Mouse (Mus musculus) fibroblast of lung, adult 2 months (primary cell): Measurements from ENCODE around the gene Robo1.

Experiments used
- DNase-seq: peaks from one replicate; pipeline ENCODE4 v3.0.0-alpha.2; 2011; ENCODE audit warnings: low read depth

Gene Robo1

GRCm38 (mm10) chr16:72307537-72308330 lies at the start of gene Robo1:
Robo1 (plus strand) TSS chr16:72308306.
- DNase-seq: no peak

- DNase-seq: no peak
Observed at GRCm38 (mm10) chr16:72267839-72268238, 40.3 kb upstream of the Robo1 start.

DNA sequence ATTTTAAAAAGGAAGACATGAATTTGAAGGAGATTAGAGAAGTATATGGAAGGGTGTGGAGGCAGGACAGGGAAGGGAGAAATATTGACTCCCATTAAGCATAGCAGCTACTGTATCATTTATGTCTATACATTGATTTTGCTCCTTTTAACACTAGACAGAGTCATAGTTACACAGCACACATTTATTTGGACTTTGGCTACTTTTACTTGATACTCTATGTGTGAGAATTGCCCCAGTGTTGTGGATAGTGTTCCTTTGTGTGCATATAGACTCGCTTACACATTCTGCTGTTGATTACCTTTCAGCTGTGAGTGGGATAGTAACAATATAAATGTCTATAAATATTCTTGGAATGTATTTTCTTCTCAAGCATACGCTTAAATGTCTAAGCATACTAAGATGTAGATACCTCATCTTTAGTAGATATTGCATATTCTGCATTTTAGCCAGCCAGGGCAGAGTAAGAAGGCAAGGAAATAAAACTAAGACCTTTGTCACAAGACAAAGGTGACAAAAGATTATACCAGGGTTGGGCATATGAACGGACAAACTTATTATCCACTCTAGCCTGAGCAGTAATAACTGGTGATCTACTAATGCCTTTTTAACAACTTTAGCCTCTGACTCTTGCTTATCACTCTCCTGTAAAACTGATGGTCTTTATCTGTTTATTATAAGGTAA lies 31.6 kb upstream of the Robo1 start:
- DNase-seq: no peak

GRCm38 (mm10) chr16:72308331-72308668 lies 194 bp downstream of the Robo1 start:
- DNase-seq: no peak

DNA sequence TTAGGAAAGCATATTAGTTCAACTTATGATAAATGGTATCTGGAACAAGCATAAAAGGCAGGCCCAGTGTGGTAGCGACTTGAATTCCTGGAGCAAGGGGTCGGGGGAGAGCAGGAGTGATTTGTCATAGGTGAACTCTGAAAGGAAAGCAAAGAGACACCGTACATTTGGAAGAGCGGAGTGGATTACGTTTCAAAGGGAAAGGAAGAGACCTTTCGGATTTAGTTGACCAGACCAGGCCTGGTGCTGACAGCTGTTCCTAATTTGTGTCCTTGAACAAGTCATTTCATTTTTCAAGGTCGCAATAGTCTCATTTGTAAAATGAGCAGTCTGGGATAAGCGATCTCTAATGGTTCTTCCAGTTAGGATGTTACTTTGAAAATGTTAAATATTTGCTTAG lies 19.2 kb downstream of the Robo1 start:
- no peak for DNase-seq

GRCm38 (mm10) chr16:72328579-72328978 lies 20.5 kb downstream of the Robo1 start:
- DNase-seq: no peak

DNA sequence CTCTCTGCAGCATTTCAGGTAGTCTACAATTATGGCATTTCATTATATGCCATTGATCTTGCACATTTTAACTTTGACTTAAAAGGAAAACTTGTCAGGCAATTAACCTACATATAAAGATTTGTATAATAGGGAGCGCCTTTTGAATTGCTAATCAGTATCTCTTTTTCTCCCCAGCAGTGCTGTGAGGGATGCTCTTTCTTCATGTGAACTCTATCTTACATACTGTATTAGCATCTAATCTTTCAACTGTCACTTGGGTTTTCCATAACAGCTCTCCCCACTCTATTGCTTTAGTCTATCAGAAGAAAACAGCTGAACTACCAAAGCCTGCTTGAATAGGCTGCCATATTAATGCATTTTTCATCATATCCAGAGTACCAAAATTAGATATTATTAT lies 29.7 kb downstream of the Robo1 start:
- no peak for DNase-seq

DNA sequence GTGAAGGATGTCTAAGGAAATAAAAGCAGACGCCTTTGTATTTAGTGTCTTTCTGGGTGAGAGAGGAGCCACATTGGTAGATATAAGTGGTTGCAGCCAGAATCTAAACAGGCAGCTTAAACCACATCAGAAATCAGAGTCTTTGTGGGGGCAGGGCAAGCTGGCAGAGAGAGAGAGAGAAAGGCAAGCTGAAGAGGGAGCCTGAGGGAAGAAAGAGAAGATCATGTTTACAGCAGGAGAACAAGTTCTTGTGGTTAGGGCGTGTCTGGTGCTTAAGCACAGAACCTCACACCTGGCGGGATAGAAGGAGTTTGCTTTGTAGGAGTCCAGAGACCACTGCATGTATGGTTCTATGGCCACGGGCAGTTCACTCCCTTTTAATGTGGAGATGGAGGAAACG lies 42.3 kb downstream of the Robo1 start:
- DNase-seq: no peak

GRCm38 (mm10) chr16:72356515-72357357 lies 48.6 kb downstream of the Robo1 start:
- DNase-seq: no peak

- no peak for DNase-seq
Observed at GRCm38 (mm10) chr16:72376896-72377295, 68.8 kb downstream of the Robo1 start.

- no peak for DNase-seq
Observed at GRCm38 (mm10) chr16:72381819-72382218, 73.7 kb downstream of the Robo1 start.

DNA sequence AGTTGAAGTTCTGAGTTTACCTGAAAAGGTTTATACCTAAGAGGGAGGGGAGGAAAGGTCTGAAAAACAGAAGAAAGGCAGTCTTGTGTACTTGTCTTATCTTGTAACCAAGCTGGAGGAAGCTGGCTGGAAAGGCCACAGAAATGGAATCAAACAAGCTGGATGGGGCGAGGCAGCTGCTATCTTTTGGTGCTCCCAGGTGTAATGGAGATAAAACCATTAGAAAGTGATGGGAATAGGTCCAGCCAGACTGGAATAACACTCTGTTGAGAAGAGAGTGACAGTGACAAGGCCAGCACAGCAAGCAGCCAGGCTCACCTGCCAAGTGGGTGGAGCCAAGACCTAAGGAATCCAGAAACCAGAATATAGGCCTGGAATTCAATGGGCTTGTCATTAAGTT lies 75.5 kb downstream of the Robo1 start:
- DNase-seq: no peak

- no peak for DNase-seq
Observed at GRCm38 (mm10) chr16:72393512-72393911, 85.4 kb downstream of the Robo1 start.

DNA sequence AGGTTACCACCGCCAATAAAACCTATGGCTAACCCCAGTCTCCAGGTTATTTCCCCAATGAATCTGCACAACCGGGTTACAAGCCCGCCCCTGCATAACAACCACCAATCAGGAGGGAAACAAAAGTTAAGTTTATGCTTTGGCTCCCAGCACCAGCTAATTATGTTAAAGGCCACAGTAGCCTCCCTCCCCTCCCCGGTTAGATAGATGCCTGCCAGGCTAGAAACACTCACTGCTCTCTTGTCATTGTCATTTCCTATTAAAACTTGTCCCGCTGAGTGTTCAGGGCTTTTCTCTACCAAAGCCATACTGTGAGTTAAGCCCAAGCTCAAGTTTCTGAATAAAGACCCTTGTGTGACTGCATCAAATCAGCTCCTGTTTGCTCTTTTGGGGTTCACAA lies 90.7 kb downstream of the Robo1 start:
- DNase-seq: no peak

- no peak for DNase-seq
Observed at GRCm38 (mm10) chr16:72402381-72402780, 94.3 kb downstream of the Robo1 start.

DNA sequence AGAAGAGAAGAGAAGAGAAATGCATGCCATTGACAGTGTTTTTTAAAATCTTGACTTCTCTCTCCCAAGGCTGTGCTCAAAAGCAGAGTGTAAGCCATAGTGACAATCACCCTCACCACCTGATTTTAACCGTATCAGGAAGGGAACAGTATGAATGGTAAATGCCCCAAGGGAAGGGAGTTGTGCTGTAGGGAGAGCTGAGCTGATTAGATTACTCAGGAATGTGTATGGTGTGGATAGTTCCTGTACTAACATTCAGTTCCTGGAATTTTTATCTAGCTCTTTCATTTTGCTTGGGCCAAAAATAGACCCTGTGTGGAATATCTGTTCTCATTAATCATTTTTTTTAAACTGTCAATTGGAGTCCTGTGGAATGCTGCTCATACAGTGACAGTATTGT lies 101.7 kb downstream of the Robo1 start:
- no peak for DNase-seq

DNA sequence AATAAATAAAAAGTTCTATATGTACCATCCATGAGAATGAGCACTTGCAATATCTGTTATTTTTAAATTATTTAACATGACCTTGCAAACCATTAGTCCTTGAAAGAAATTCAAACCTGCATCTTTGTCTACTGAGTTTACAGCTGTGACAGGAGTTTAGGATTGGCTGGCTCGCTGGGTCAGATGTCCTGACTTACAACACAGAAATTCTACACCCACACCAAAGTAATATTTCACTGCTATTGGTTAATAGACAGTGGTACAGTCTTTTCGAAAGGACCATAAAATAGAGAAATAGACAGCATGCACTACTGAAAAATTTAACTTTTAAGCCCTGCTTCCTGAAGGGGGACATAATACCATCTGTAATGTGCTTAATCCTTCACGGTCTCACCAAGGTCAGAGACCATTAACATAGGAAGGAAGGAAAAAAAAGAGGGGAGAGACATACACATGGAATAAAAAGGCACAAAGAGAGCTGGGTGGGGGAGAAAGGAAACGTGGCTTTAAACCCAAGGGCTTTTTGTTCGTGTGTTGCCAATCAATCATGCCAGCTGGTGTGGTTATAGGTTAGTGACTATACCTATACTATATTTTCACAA lies 103.7 kb downstream of the Robo1 start:
- DNase-seq: no peak

DNA sequence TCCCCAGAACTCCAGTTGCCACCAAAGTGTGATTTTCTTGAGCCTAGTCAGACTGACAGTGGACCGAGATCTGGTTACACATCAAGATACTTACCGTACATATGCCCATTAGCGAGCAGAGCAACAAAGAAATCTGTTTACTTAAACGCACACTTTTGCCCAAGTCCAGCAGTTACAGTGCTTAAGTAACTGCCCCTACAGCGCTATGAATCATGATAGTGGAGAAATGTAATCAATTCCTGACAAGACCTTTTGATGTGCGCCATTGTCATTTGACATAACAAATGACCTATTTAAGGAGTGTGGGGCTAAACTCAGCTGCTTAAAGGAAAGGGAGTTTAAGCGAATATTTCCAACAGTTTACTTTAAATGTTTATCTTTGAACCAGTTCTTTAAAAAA lies 104.8 kb downstream of the Robo1 start:
- DNase-seq: no peak

GRCm38 (mm10) chr16:72419328-72420066 lies 111.4 kb downstream of the Robo1 start:
- DNase-seq: no peak

DNA sequence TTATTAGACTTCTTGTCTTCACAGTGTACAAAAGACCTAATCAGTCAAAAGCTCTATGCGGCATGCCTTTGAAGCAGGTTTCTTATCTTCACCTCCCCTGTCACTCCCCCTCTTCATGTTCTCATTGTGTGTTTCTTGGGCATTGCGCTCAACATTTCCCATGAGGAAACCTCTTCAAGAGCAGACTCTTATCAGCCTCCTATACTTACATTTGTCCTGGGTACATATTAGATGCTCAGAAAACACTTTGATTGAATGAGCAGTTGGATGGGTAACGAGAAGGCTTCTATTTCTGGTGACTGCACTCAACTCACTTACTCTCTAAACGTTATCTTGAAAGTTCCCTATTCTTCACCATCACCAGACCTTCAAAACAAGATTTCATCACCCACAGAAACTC lies 114.3 kb downstream of the Robo1 start:
- DNase-seq: no peak

DNA sequence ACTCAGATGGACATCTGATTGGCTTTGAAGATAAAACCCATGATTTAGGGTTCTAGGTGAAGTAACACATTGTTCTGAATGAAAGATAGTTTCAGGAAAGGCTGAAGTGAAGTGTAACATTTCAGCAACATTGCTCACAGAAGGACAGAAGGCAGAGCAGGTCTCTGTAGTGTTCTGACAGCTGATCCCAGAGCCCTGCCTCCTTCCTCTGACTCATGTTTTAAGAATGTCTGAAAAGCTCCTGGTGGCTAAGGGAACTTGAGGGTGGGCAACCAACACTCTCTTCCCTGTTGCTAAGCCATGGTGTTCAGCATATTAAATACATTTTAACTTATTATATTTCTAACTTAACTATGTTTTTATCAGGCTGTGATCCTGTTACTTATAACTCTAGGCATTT lies 126.3 kb downstream of the Robo1 start:
- DNase-seq: peak; percentile 11
